Mouse (Mus musculus): ENCODE measurements at regions not wholly inside any gene's neighbourhood (a gene's known extent, or its start where the extent isn't known, plus 50 kb on each side); places are given as distances from the start of the nearest gene placed in this dataset.

DNA sequence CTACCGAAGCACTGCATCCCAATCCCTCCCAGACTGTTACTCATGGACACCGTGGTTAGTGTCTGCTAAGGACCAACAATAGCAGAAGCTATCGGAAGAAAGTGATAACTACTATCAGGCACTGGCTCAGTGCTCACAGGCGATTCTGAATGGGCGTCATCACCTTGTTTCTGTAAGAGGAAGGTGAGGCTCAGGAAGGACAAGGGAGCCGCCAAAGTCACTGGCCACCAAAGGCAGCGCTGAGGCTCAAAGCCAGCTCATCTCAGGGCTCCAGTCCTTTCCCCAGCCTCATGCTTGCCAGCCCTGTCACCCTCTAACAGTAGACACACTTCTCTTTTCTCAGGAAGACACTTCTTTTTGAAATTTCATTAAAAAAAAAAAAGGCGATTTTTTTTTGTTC, 270.4 kb downstream of the Rngtt start:
- TF ChIP-seq CTCF (IDR thresholded peaks at IDR 0.05; ENCODE audit: low read depth), result no peak
- no peak for TF ChIP-seq EP300 (IDR thresholded peaks at IDR 0.05; ENCODE audit: low read depth)
